Mouse (Mus musculus) limb, embryonic 10.5 days (tissue): ENCODE data around the gene Vps37b. TPM values are rescaled to one million over a fixed set of nuclear protein-coding genes. Genes with fewer than 3 reads are reported as not detected.

ENCODE experiments used
- DNase-seq: peaks from one replicate; pipeline ENCODE4 v3.0.0-alpha.2; 2017; ENCODE audit warnings: low spot score
- H3K27ac ChIP-seq: fragments of 300-500 bp; sonication (generic); 2 replicates; pipeline ENCODE4 v1.5.1; 2016; ENCODE audit warnings: mild to moderate bottlenecking
- H3K27me3 ChIP-seq: fragments of 300-500 bp; sonication (generic); 2 replicates; pipeline ENCODE4 v1.6.1; 2016; ENCODE audit warnings: low read depth, mild to moderate bottlenecking; ENCODE audit not compliant: poor library complexity, severe bottlenecking
- H3K36me3 ChIP-seq: fragments of 300-500 bp; sonication (generic); 2 replicates; pipeline ENCODE4 v1.6.1; 2016; ENCODE audit warnings: mild to moderate bottlenecking, moderate library complexity
- H3K4me1 ChIP-seq: fragments of 300-500 bp; sonication (generic); 2 replicates; pipeline ENCODE4 v1.6.1; 2016
- H3K4me3 ChIP-seq: fragments of 300-500 bp; sonication (generic); 2 replicates; pipeline ENCODE4 v1.5.1; 2016; ENCODE audit warnings: mild to moderate bottlenecking, moderate library complexity
- H3K9me3 ChIP-seq: fragments of 300-500 bp; sonication (generic); replicated peaks from 2 replicates; pipeline ENCODE4 v1.6.1; 2016; ENCODE audit warnings: mild to moderate bottlenecking
- WGBS: fragments of 180-500 bp; shearing (Covaris S2); methylation state at CpG from one replicate; pipeline ENCODE4 v1.1.7; 2016; 5-methylcytosine and 5-hydroxymethylcytosine counted together
- polyA plus RNA-seq: library from polyadenylated mRNA; unstranded; fragments of >200 nt; fragmentation: Nextera tagmentation; extraction: Ambion mirVana; gene quantifications from 2 replicates; pipeline ENCODE4 v1.2.1, GENCODE M21; 2016

Vps37b gene
- polyA plus RNA-seq, 1 experiment from 2014 or later, result 42.6 TPM

DNA sequence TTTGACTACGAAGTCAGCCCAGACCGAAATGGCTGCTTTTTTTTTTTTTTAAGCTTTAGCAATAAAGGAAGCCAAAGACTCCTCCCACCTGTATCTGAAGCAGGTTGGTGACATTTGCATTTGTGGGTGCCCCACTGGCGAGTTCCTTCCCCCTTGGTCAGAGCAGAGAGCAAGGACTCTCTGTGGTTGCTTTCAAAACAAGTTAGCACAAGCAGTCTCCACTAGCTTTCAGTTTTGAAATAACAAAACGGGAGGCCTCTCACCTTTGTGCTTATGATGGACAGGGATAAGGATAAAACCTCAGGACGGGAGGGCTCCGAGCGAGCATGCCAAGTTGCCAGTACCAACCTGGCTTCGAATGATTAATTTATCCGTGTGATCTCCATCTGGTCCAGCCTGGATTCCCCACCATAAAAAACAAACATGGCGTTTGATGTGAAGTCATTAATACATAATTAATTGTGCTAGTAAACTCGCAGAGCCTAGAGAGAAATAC, 57.4 kb downstream of the Vps37b start:
- H3K36me3 ChIP-seq, result no peaks in the 10 kb centered on the region
- H3K4me1 ChIP-seq, result peaks cover 38% of the 10 kb centered on the region
- peaks cover 50% of the 10 kb centered on the region for H3K27me3 ChIP-seq
- DNase-seq, result no peak
- H3K9me3 ChIP-seq, result no peaks in the 10 kb centered on the region
- 33% methylated on average over 11 of the region's 11 CpGs for WGBS
- H3K27ac ChIP-seq, result no peak overlapping the region
- peak overlapping the region; percentile 80 for H3K4me3 ChIP-seq

DNA sequence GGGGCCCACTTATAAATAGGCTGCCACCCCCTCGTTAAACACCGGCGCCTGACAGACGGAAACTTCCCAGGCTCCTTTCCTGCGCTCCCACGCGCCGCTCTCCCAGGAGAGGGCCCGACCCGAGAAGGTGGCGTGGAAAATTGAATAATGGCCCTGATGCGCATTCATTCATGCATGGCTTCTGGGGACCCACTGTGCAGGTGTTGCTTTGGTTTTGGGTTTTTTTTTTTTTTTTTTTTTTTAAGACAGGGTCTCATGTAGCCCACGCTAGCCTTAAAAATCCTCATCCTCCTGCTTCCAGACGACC, 57.9 kb downstream of the Vps37b start:
- 1% methylated on average over 14 of the region's 14 CpGs for WGBS
- Histone ChIP-seq H3K27me3 (peaks cover 50% of the 10 kb centered on the region), H3K36me3 (no peaks in the 10 kb centered on the region), H3K9me3 (no peaks in the 10 kb centered on the region), H3K4me1 (peaks cover 33% of the 10 kb centered on the region), H3K27ac (peak overlapping the region; percentile 83; the same call in 1 of the 2 replicates), H3K4me3 (peak overlapping the region; percentile 80)
- DNase-seq, result no peak

- H3K9me3 ChIP-seq, result no peaks in the 10 kb centered on the region
- H3K27me3 ChIP-seq, result peaks cover 50% of the 10 kb centered on the region
- 2% methylated on average over 84 of the region's 106 CpGs for WGBS
- no peaks in the 10 kb centered on the region for H3K36me3 ChIP-seq
- H3K27ac ChIP-seq, result peak within 1 kb of the TSS; percentile 83
- H3K4me1 ChIP-seq, result peaks cover 32% of the 10 kb centered on the region
- peak within 1 kb of the TSS; percentile 80 for H3K4me3 ChIP-seq
- DNase-seq, result peak; percentile 69
These were observed 58.5 kb downstream of the Vps37b start, which contains the start of gene Hip1r for GRCm38 (mm10) chr5:123973299-123974178. TSS of gene Hip1r (plus strand) at chr5:123973628.

- DNase-seq, result no peak
- H3K27me3 ChIP-seq, result peaks cover 50% of the 10 kb centered on the region
- H3K9me3 ChIP-seq, result no peaks in the 10 kb centered on the region
- whole genome bisulfite sequencing, result 84% methylated on average over 6 of the region's 6 CpGs
- H3K27ac ChIP-seq, result no peak overlapping the region
- no peaks in the 10 kb centered on the region for H3K36me3 ChIP-seq
- no peak overlapping the region for H3K4me3 ChIP-seq
- H3K4me1 ChIP-seq, result peaks cover 28% of the 10 kb centered on the region
These were observed 59.6 kb downstream of the Vps37b start for GRCm38 (mm10) chr5:123972453-123972852.

DNA sequence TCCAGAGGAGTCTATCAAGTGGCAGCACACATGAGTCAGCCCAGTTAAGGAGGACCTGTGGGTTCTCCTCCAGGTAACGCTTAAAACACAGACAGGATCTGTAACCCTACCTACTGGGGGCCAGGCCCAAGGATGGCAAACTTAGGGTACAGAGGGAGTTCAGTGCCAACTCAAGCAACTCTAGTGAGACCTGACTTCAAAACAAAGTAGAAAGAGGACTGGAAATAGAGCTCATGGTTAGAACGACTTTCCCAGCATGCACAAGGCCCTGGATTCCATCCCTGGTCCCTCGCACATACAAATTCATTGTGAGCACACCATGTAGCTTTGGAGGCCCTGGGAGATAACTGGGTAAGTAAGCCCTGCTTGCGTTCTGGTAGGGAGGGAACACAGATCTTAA, 61.5 kb downstream of the Vps37b start:
- Histone ChIP-seq H3K9me3 (no peaks in the 10 kb centered on the region), H3K4me1 (peaks cover 19% of the 10 kb centered on the region), H3K4me3 (no peak overlapping the region), H3K36me3 (no peaks in the 10 kb centered on the region), H3K27me3 (peaks cover 38% of the 10 kb centered on the region), H3K27ac (no peak overlapping the region)
- DNase-seq, result no peak
- 87% methylated on average over 4 of the region's 4 CpGs for WGBS

GRCm38 (mm10) chr5:123969216-123969615, 62.9 kb downstream of the Vps37b start:
- Histone ChIP-seq H3K4me3 (no peak overlapping the region), H3K4me1 (peaks cover 12% of the 10 kb centered on the region), H3K27ac (no peak overlapping the region), H3K27me3 (peaks cover 24% of the 10 kb centered on the region), H3K36me3 (no peaks in the 10 kb centered on the region), H3K9me3 (no peaks in the 10 kb centered on the region)
- WGBS, result 83% methylated on average over 8 of the region's 8 CpGs
- no peak for DNase-seq

DNA sequence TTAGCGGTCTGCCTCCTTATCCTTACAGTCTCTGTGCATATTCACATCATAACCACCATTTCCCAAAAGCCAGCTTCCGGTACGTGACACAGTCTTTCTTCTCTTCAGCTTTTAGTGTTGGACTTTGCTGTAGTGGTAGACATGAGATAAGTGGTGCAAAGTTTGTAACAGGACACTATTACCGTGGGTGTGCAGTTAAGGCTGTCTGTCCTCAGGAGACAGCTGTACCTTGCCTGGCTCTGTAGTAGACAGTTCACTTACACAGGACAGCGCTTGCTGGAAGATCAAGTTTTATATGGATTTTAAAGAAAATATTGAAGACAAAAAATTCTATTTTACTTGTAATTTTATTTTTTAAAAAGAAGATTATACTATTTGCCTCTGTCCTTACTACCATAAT, 63.6 kb downstream of the Vps37b start:
- no peak for DNase-seq
- Histone ChIP-seq H3K4me3 (no peak overlapping the region), H3K27ac (no peak overlapping the region), H3K9me3 (no peaks in the 10 kb centered on the region), H3K4me1 (peaks cover 4% of the 10 kb centered on the region), H3K27me3 (peaks cover 18% of the 10 kb centered on the region), H3K36me3 (no peaks in the 10 kb centered on the region)
- 87% methylated on average over 5 of the region's 5 CpGs for WGBS

- H3K27ac ChIP-seq, result no peak overlapping the region
- peaks cover under 1% of the 10 kb centered on the region; the same call in 1 of the 2 replicates for H3K27me3 ChIP-seq
- no peaks in the 10 kb centered on the region for H3K4me1 ChIP-seq
- no peak overlapping the region for H3K4me3 ChIP-seq
- no peaks in the 10 kb centered on the region for H3K36me3 ChIP-seq
- no peaks in the 10 kb centered on the region for H3K9me3 ChIP-seq
- WGBS, result 95% methylated on average over 2 of the region's 2 CpGs
- DNase-seq, result no peak
These were observed 65.3 kb downstream of the Vps37b start for GRCm38 (mm10) chr5:123966759-123967158.

DNA sequence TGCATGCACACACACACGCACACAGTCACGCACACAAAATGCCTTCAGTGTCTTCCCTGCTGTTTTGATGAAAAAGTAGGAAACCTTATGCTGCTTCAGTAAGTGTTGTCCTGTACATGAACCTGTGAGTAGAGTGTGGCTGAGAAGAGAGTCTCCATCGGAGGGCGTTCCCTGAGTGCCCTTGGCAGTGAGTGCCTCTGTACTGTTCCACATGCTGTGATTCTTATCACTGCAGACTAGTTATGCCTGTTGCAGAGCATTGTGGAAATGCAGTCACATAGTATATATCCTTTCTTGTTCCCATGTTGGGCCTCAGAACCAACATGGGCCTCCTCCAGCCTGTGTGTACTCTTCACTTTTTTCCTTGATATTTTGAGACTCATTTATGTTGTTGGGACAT, 67.9 kb downstream of the Vps37b start:
- 95% methylated on average over 4 of the region's 4 CpGs for WGBS
- no peaks in the 10 kb centered on the region for H3K27me3 ChIP-seq

DNA sequence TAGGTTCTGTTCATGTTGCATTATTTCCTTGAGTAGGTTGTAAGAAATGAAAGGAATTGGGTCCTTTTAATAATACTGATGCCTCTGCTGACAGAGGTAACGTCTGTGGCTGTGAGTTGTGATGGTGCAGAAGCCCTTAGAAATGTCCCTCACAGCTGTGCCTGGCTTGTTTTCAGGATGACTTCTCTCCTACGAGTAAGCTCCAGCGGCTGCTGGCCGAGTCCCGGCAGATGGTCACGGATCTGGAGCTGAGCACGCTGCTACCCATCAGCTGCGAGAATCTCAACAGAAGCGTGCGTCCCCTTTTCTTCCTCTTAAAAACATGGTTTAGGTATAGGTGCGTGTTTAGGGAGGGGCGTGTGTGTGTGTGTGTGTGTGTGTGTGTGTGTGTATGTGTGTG, 71.0 kb downstream of the Vps37b start:
- H3K9me3 ChIP-seq, result no peaks in the 10 kb centered on the region
- no peak overlapping the region for H3K4me3 ChIP-seq
- no peaks in the 10 kb centered on the region for H3K36me3 ChIP-seq
- DNase-seq, result no peak
- H3K27ac ChIP-seq, result no peak overlapping the region
- WGBS, result 86% methylated on average over 12 of the region's 12 CpGs
- no peaks in the 10 kb centered on the region for H3K4me1 ChIP-seq
- H3K27me3 ChIP-seq, result no peaks in the 10 kb centered on the region

More for the DNA sequence above, 67.9 kb downstream of the Vps37b start:
- Histone ChIP-seq H3K27ac (no peak overlapping the region), H3K4me1 (no peaks in the 10 kb centered on the region), H3K36me3 (no peaks in the 10 kb centered on the region), H3K9me3 (no peaks in the 10 kb centered on the region), H3K4me3 (no peak overlapping the region)
- no peak for DNase-seq

- Histone ChIP-seq H3K4me1 (no peaks in the 10 kb centered on the region), H3K36me3 (no peaks in the 10 kb centered on the region), H3K4me3 (no peak overlapping the region), H3K27me3 (no peaks in the 10 kb centered on the region), H3K27ac (no peak overlapping the region), H3K9me3 (no peaks in the 10 kb centered on the region)
- no peak for DNase-seq
- WGBS, result 81% methylated on average over 8 of the region's 8 CpGs
These were observed 71.9 kb downstream of the Vps37b start for GRCm38 (mm10) chr5:123960129-123960528.

DNA sequence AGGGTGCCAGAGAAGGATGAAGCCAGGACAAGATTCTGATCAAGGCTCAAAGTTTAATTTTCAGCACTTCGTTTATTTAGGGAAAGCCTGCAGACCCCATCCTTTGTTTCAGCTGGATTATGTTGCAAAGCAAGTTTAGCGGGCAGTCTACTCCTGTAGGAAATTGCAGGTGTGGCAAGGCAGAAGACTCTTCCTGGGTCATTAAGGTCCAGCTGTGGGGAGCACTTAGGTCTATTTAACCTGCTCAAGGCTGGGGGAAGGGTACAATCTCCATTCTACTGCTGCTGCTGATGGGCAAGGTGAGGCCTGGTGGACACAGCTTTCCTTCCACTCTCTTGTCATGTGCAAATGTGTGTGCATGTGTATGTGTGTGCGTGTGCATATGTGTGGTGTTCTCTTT, 73.1 kb downstream of the Vps37b start:
- H3K27me3 ChIP-seq, result no peaks in the 10 kb centered on the region
- no peaks in the 10 kb centered on the region for H3K36me3 ChIP-seq
- 72% methylated on average over 3 of the region's 3 CpGs for WGBS
- H3K27ac ChIP-seq, result no peak overlapping the region
- no peak overlapping the region for H3K4me3 ChIP-seq
- no peak for DNase-seq
- no peaks in the 10 kb centered on the region for H3K9me3 ChIP-seq
- H3K4me1 ChIP-seq, result no peaks in the 10 kb centered on the region

DNA sequence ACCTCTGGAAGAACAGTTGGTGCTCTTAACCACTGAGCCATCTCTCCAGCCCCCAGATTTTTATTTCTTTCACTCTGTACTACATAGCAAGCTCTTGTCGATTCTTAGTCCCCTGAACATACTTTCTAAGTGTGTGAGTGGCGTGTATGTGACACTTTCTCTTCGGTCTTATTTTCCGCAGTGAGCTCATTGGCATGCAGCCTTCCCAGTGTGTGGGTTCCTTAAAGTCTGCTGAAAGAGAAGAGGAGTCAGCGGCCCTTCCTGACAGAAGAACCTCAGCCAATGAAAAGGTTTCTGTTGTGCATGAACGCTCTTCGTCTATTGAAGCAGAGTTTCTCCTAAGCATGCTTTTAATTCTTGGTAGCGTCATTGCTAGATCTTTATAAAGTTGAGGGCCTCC, 74.9 kb downstream of the Vps37b start:
- no peaks in the 10 kb centered on the region for H3K4me1 ChIP-seq
- H3K27ac ChIP-seq, result no peak overlapping the region
- no peaks in the 10 kb centered on the region for H3K36me3 ChIP-seq
- H3K9me3 ChIP-seq, result no peaks in the 10 kb centered on the region
- 96% methylated on average over 8 of the region's 8 CpGs for WGBS
- no peaks in the 10 kb centered on the region for H3K27me3 ChIP-seq
- no peak overlapping the region for H3K4me3 ChIP-seq
- no peak for DNase-seq
